Mouse (Mus musculus) 3T3-L1 (cell line): Measurements from ENCODE around the gene Slc7a15.

Experiments used
- DNase-seq: peaks from one replicate; pipeline ENCODE4 v3.0.0-alpha.2; 2015; ENCODE audit warnings: low read depth, low spot score

Gene Slc7a15

GRCm38 (mm10) chr12:8506954-8507707 lies 91.7 kb downstream of the Slc7a15 start:
- DNase-seq = no peak

GRCm38 (mm10) chr12:8504131-8504530 lies 94.7 kb downstream of the Slc7a15 start:
- DNase-seq = no peak

- DNase-seq = peak; percentile 87
Observed at GRCm38 (mm10) chr12:8502546-8502945, 96.3 kb downstream of the Slc7a15 start.

GRCm38 (mm10) chr12:8501571-8502305 lies 97.1 kb downstream of the Slc7a15 start:
- DNase-seq = no peak

GRCm38 (mm10) chr12:8500597-8501570 lies 98.0 kb downstream of the Slc7a15 start:
- DNase-seq = peak; percentile 35

- peak; percentile 97 for DNase-seq
Observed at GRCm38 (mm10) chr12:8499871-8500596, 98.8 kb downstream of the Slc7a15 start, which contains the start of gene Rhob. Gene Rhob, minus strand, starts transcription at chr12:8500009.

- peak; percentile 84 for DNase-seq
Observed at GRCm38 (mm10) chr12:8499001-8499870, 99.6 kb downstream of the Slc7a15 start.

- DNase-seq = peak; percentile 52
Observed at GRCm38 (mm10) chr12:8498591-8499000, 100.3 kb downstream of the Slc7a15 start.

- no peak for DNase-seq
Observed at GRCm38 (mm10) chr12:8498148-8498571, 100.7 kb downstream of the Slc7a15 start.

GRCm38 (mm10) chr12:8497314-8497706 lies 101.6 kb downstream of the Slc7a15 start:
- peak; percentile 27 for DNase-seq

- DNase-seq = peak; percentile 48
Observed at GRCm38 (mm10) chr12:8496679-8497313, 102.1 kb downstream of the Slc7a15 start.

- peak; percentile 66 for DNase-seq
Observed at GRCm38 (mm10) chr12:8495881-8496678, 102.8 kb downstream of the Slc7a15 start.

GRCm38 (mm10) chr12:8494675-8495074 lies 104.2 kb downstream of the Slc7a15 start:
- DNase-seq = no peak

- DNase-seq = no peak
Observed at GRCm38 (mm10) chr12:8493386-8493785, 105.5 kb downstream of the Slc7a15 start.

- DNase-seq = no peak
Observed at GRCm38 (mm10) chr12:8489098-8489497, 109.8 kb downstream of the Slc7a15 start.

GRCm38 (mm10) chr12:8488652-8488980 lies 110.2 kb downstream of the Slc7a15 start:
- no peak for DNase-seq

GRCm38 (mm10) chr12:8487959-8488651 lies 110.8 kb downstream of the Slc7a15 start:
- peak; percentile 91 for DNase-seq

GRCm38 (mm10) chr12:8487281-8487680 lies 111.6 kb downstream of the Slc7a15 start:
- DNase-seq = no peak
